Mouse (Mus musculus) olfactory bulb, adult 2 months (tissue): ENCODE results near the gene Tssc4.

Experiments
- CTCF ChIP-seq: fragments of 200-500 bp; IDR thresholded peaks from 2 replicates; pipeline ENCODE4 v1.5.1; 2012; ENCODE audit warnings: low read depth, mild to moderate bottlenecking, low read length, moderate library complexity; ENCODE audit not compliant: insufficient read depth
- POLR2A ChIP-seq: fragments of 200-500 bp; IDR thresholded peaks from 2 replicates; pipeline ENCODE4 v1.6.1; 2012; ENCODE audit warnings: mild to moderate bottlenecking, low read depth, low read length, moderate library complexity; ENCODE audit not compliant: insufficient read depth

DNA sequence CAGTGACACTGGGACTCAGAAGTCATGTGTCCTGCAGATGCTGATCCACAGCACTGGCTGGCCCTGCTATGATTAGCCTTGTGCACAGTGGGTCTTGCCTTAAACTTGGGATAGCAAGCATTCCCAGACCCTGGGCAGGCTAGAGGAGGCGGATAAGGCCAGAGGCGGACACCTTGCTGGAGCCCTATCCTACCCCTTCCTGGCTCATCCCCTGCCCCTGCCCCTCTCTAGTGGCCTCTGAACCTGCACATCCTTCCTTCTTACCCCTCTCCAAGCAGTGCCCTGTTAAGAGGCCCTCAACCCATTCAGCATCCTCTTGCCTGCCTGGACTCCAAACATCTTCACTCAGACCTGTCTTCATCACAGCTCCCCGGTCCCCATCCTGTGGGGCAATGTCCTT lies 28.5 kb upstream of the Tssc4 start:
- TF ChIP-seq CTCF = no peak
- no peak for TF ChIP-seq POLR2A
